Mouse (Mus musculus): ENCODE data around the gene Cfap77. TPM values are rescaled to one million over a fixed set of nuclear protein-coding genes. Genes with fewer than 3 reads are reported as not detected.

The Cfap77 gene
- 0.16 and 0.35 TPM in 2 replicates for polyA plus RNA-seq (2012)

DNA sequence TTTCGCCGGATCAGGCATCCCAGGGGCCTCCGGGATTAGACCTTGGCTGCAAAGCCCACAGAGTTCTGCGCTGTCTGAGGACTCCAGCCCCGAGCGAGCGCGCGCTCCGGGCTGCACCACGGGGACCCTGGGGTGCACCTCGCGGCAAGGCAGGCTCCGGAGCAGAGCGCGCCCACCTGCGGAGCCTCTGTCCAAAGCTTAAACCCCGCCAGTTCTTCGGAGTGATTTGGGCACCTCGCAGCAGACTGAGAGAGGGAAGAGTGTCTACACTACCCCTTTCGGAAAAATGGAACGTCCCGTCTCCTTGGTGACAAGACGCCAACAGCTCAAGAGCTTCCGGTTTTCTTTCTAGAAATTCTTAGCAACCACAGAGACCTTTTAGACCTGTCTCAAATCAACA is at the start of gene Cfap77:
Gene Cfap77 (minus strand): TSS at position 76 of the 400 bp plus-strand sequence.

DNA sequence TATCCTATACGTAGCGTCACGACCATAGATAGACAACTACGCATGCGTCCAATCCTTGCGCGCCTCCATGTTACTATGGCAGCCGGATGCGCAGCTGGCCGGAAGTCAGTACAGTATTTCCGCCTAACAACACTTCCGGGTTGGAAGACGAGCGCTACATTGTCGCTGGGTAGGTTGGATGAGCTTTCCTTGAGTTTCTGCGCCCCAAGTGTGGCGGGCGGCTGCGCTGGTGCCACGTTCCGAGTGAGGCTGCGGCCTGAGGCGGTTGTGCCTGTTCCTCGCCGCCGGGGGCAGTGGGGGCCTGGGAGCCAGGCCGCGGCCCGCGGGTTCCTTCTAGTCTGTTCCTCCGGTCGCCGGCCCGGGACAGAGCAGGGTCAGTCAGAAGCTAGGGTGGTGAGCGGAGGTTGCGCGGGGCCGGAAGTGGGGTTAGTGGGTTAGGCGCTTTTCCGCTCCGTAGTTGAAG is 5.3 kb upstream of the Cfap77 start, which contains the start of gene Ttf1:
Gene Ttf1 (plus strand): TSS at position 128 of the 463 bp plus-strand sequence.

DNA sequence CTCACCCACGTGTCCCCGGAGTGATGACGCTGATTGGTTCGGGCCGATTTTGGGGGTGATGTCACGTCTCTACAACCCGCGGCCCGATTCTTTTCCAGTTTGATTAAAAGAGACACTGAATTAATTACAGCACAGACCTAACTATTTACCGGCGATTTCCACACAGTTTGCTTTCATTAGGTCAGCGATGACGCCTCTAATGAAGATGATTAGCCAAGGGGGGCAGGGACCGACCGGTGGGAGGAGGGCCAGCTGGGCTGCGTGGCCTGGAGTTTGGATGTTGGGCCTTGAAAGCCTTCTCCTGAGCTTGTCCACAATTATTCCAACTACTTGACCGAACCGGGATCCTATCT is 138.4 kb downstream of the Cfap77 start, which contains the start of gene Barhl1:
Gene Barhl1 (minus strand): TSS at position 156 of the 353 bp plus-strand sequence.

Other genes starting within 250 kb of the Cfap77 start
- gene Gtf3c4, start 214.7 kb downstream of the Cfap77 start, polyA plus RNA-seq (2012), result 18.7 and 25.9 TPM in 2 replicates
- 5.5 TPM in 2 replicates for gene Ddx31, start 214.7 kb downstream of the Cfap77 start, polyA plus RNA-seq (2012)
- gene Barhl1, start 138.4 kb downstream of the Cfap77 start, polyA plus RNA-seq (2012), result not detected in 2 replicates
- 5.8 and 7.0 TPM in 2 replicates for gene Ttf1, start 5.2 kb upstream of the Cfap77 start, polyA plus RNA-seq (2012)
- gene Setx, start 69.1 kb upstream of the Cfap77 start, polyA plus RNA-seq (2012), result 4.4 and 6.6 TPM in 2 replicates
- gene Ntng2, start 197.9 kb upstream of the Cfap77 start, polyA plus RNA-seq (2012), result 33.9 and 34.5 TPM in 2 replicates

Measured in megakaryocyte-erythroid progenitor cell, adult 5 weeks (primary cell).